Mouse (Mus musculus) mouse embryonic stem cell (cell line): ENCODE data around the gene Prrt4.
"Not testable (repeated sequence)": the region's sequence is repeated elsewhere in the genome, so short reads cannot be mapped to it uniquely, and the experiment has no call there.

ENCODE experiments used
- in situ Hi-C, 2 experiments: fragments of 300-500 bp; cut with MboI; formaldehyde crosslinking; loops; 1 replicate in 1 of 2; 3 replicates in 1 of 2; pipeline ENCODE4 v1.14.3; 2019 to 2020; ENCODE audit warnings: low sequenced_read_pairs in 2 of 2, low pct_unique_long_range_greater_than_20kb in 1 of 2, mixed read lengths in 1 of 2; ENCODE audit not compliant: unreplicated experiment in 1 of 2

Gene Prrt4

GRCm38 (mm10) chr6:29178888-29179658 is at the start of gene Prrt4:
TSS of gene Prrt4 (minus strand) at chr6:29179584.
- in situ Hi-C loops = no loop called here

GRCm38 (mm10) chr6:29217717-29218116 is 38.3 kb upstream of the Prrt4 start:
- in situ Hi-C loops = not testable (repeated sequence)

- in situ Hi-C loops = no loop called here
Measured at GRCm38 (mm10) chr6:29215881-29216501, 36.6 kb upstream of the Prrt4 start, which contains the start of gene Impdh1. TSS of gene Impdh1 (minus strand) at chr6:29216364.

- in situ Hi-C loops = no loop called here
Measured at GRCm38 (mm10) chr6:29215181-29215580, 35.8 kb upstream of the Prrt4 start.

- in situ Hi-C loops = no loop called here
Measured at GRCm38 (mm10) chr6:29214776-29215175, 35.4 kb upstream of the Prrt4 start.

- in situ Hi-C loops = no loop called here
Measured at GRCm38 (mm10) chr6:29214245-29214644, 34.9 kb upstream of the Prrt4 start.

GRCm38 (mm10) chr6:29213436-29213835 is 34.1 kb upstream of the Prrt4 start:
- in situ Hi-C loops = no loop called here

- in situ Hi-C loops = no loop called here
Measured at GRCm38 (mm10) chr6:29211806-29212492, 32.6 kb upstream of the Prrt4 start.

GRCm38 (mm10) chr6:29211146-29211545 is 31.8 kb upstream of the Prrt4 start:
- in situ Hi-C loops = no loop called here

- in situ Hi-C loops = no loop called here
Measured at GRCm38 (mm10) chr6:29210231-29210936, 31.0 kb upstream of the Prrt4 start.

- in situ Hi-C loops = loop anchor here in 1 of 2 experiments (10.0 kb wide), 1 partner anchor 67 kb away; the partner anchor contains the start of genes Fam71f2 and Hilpda
Measured at GRCm38 (mm10) chr6:29208178-29208577, 28.8 kb upstream of the Prrt4 start.

- in situ Hi-C loops = loop anchor here in 1 of 2 experiments (10.0 kb wide), 1 partner anchor 68 kb away; the partner anchor contains the start of genes Fam71f2 and Hilpda
Measured at GRCm38 (mm10) chr6:29207017-29207416, 27.6 kb upstream of the Prrt4 start.

- in situ Hi-C loops = loop anchor here in 1 of 2 experiments (10.0 kb wide), 1 partner anchor 69 kb away; the partner anchor contains the start of genes Fam71f2 and Hilpda
Measured at GRCm38 (mm10) chr6:29206006-29206405, 26.6 kb upstream of the Prrt4 start.

GRCm38 (mm10) chr6:29204932-29205614 is 25.7 kb upstream of the Prrt4 start:
- in situ Hi-C loops = loop anchor here (5.0 to 10.0 kb wide), 2 partner anchors 38 to 70 kb away; partner anchors contain the start of genes Rbm28 (in 2 of the 2), Fam71f2 (in 1 of the 2) and Hilpda (in 1 of the 2)

- in situ Hi-C loops = loop anchor here (5.0 to 10.0 kb wide), 2 partner anchors 37 to 71 kb away; partner anchors contain the start of genes Rbm28 (in 2 of the 2), Fam71f2 (in 1 of the 2) and Hilpda (in 1 of the 2)
Measured at GRCm38 (mm10) chr6:29203861-29204585, 24.6 kb upstream of the Prrt4 start.

- in situ Hi-C loops = loop anchor here (5.0 to 10.0 kb wide), 2 partner anchors 36 to 72 kb away; partner anchors contain the start of genes Rbm28 (in 2 of the 2), Fam71f2 (in 1 of the 2) and Hilpda (in 1 of the 2)
Measured at GRCm38 (mm10) chr6:29203096-29203495, 23.7 kb upstream of the Prrt4 start.

- in situ Hi-C loops = loop anchor here (5.0 to 10.0 kb wide), 2 partner anchors 35 to 73 kb away; partner anchors contain the start of genes Rbm28 (in 2 of the 2), Fam71f2 (in 1 of the 2) and Hilpda (in 1 of the 2)
Measured at GRCm38 (mm10) chr6:29201988-29202387, 22.6 kb upstream of the Prrt4 start.
